Mouse (Mus musculus): ENCODE data around the gene Tcf7l1. TPM values are rescaled to one million over a fixed set of nuclear protein-coding genes. Genes with fewer than 3 reads are reported as not detected.

The Tcf7l1 gene
- polyA plus RNA-seq, 1 experiment from 2014 or later, result 17.5 TPM

DNA sequence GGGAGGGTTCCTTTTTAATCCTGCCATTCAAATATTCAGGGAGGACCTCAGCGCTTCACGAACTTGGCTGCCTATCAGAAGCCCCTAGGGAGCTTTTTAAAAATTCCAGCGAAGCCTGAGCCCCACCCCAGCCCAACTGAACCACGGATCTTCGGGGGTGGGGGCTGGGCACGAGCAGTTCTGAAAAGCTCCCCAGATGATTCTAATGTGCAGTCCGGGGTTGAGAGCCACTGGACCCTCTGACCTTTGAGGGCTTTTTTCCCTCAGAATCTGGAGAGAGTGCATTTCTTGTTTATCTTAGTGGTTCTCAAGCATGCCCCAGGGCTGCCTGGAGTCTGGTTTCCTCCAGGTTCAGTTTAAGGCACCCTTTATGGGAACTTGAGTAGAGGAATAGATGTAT is 27.4 kb downstream of the Tcf7l1 start:
- H3K4me1 ChIP-seq (ENCODE audit: insufficient read depth, low read depth, low read length), result peaks cover 9% of the 10 kb centered on the region; the same call in 1 of the 2 replicates
- WGBS, result 15% methylated on average over 7 of the region's 7 CpGs
- ATAC-seq (no peak), DNase-seq (ENCODE audit: low spot score) (no peak)
- no peak overlapping the region for H3K4me2 ChIP-seq (replicated peaks; ENCODE audit: low read depth, low read length)
- H3K9ac ChIP-seq (replicated peaks; ENCODE audit: low read depth), result no peak overlapping the region
- TF ChIP-seq CTCF (IDR thresholded peaks at IDR 0.05), result no peak
- TF ChIP-seq EP300 (IDR thresholded peaks at IDR 0.05), result no peak
- no peaks in the 10 kb centered on the region for H3K36me3 ChIP-seq (ENCODE audit: insufficient read depth, low read length)
- no peak overlapping the region for H3K4me3 ChIP-seq (ENCODE audit: low read depth, low read length)
- no peaks in the 10 kb centered on the region for H3K27me3 ChIP-seq (replicated peaks; ENCODE audit: insufficient read depth, low read length)
- H3K27ac ChIP-seq (ENCODE audit: low read length), result no peak overlapping the region
- no peaks in the 10 kb centered on the region for H3K9me3 ChIP-seq (ENCODE audit: low read length)

- DNase-seq (ENCODE audit: low spot score) (no peak), ATAC-seq (peak; percentile 19; the same call in 1 of the 2 replicates)
- H3K4me2 ChIP-seq (replicated peaks; ENCODE audit: low read depth, low read length), result no peak overlapping the region
- H3K36me3 ChIP-seq (ENCODE audit: insufficient read depth, low read length), result no peaks in the 10 kb centered on the region
- 55% methylated on average over 10 of the region's 10 CpGs for WGBS
- no peaks in the 10 kb centered on the region for H3K27me3 ChIP-seq (replicated peaks; ENCODE audit: insufficient read depth, low read length)
- peaks cover 13% of the 10 kb centered on the region for H3K4me1 ChIP-seq (ENCODE audit: insufficient read depth, low read depth, low read length)
- no peak overlapping the region for H3K27ac ChIP-seq (ENCODE audit: low read length)
- peak; percentile 42 for TF ChIP-seq CTCF (IDR thresholded peaks at IDR 0.05)
- TF ChIP-seq EP300 (IDR thresholded peaks at IDR 0.05), result no peak
- H3K9ac ChIP-seq (replicated peaks; ENCODE audit: low read depth), result no peak overlapping the region
- H3K9me3 ChIP-seq (ENCODE audit: low read length), result no peaks in the 10 kb centered on the region
- no peak overlapping the region for H3K4me3 ChIP-seq (ENCODE audit: low read depth, low read length)
These were observed 30.6 kb downstream of the Tcf7l1 start for GRCm38 (mm10) chr6:72758239-72759017.

DNA sequence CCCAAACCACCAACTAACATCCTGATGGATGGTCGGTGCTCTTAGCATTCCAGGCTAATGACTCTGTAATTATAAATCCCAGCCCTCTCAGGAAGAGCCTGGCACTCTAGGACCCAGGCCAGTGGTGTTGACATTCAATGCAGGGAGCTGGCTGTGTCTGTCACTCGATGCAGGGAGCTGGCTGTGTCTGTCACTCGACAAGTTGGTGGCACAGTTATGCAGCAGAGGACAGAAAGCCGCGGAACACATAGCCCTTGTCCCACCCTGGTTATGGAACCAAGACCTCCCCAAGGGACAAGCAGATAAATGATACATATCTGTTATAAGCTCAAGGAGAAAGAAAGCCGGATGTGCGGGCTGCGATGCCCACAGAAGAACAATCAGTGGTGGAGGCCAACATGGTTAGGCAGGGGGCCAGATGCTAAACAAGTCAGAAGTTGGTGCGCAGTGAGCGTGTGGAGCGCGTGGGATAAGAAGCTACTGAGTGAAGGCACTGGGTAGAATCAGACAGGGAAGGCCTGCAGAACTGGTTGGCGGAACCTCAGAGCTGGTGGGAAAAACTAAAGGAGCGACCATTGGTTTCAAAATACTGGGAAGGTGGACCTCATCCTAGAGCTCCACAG is 33.7 kb downstream of the Tcf7l1 start:
- Histone ChIP-seq H3K9me3 (ENCODE audit: low read length) (no peaks in the 10 kb centered on the region), H3K27ac (ENCODE audit: low read length) (no peak overlapping the region), H3K4me2 (replicated peaks; ENCODE audit: low read depth, low read length) (no peak overlapping the region), H3K9ac (replicated peaks; ENCODE audit: low read depth) (no peak overlapping the region), H3K4me1 (ENCODE audit: insufficient read depth, low read depth, low read length) (peaks cover 4% of the 10 kb centered on the region), H3K36me3 (ENCODE audit: insufficient read depth, low read length) (no peaks in the 10 kb centered on the region), H3K4me3 (ENCODE audit: low read depth, low read length) (no peak overlapping the region), H3K27me3 (replicated peaks; ENCODE audit: insufficient read depth, low read length) (no peaks in the 10 kb centered on the region)
- WGBS, result 40% methylated on average over 14 of the region's 14 CpGs
- TF ChIP-seq CTCF (IDR thresholded peaks at IDR 0.05) (no peak), EP300 (IDR thresholded peaks at IDR 0.05) (no peak)
- DNase-seq (ENCODE audit: low spot score) (no peak), ATAC-seq (peak; percentile 35; the same call in 1 of the 2 replicates)

- peaks cover 5% of the 10 kb centered on the region for H3K4me1 ChIP-seq (ENCODE audit: insufficient read depth, low read depth, low read length)
- H3K9ac ChIP-seq (replicated peaks; ENCODE audit: low read depth), result no peak overlapping the region
- no peak overlapping the region for H3K4me2 ChIP-seq (replicated peaks; ENCODE audit: low read depth, low read length)
- no peaks in the 10 kb centered on the region for H3K27me3 ChIP-seq (replicated peaks; ENCODE audit: insufficient read depth, low read length)
- no peaks in the 10 kb centered on the region for H3K36me3 ChIP-seq (ENCODE audit: insufficient read depth, low read length)
- TF ChIP-seq EP300 (IDR thresholded peaks at IDR 0.05) (no peak), CTCF (IDR thresholded peaks at IDR 0.05) (no peak)
- ATAC-seq (no peak), DNase-seq (ENCODE audit: low spot score) (no peak)
- no peaks in the 10 kb centered on the region for H3K9me3 ChIP-seq (ENCODE audit: low read length)
- WGBS, result 42% methylated on average over 9 of the region's 9 CpGs
- H3K27ac ChIP-seq (ENCODE audit: low read length), result no peak overlapping the region
- H3K4me3 ChIP-seq (ENCODE audit: low read depth, low read length), result no peak overlapping the region
These were observed 34.8 kb downstream of the Tcf7l1 start for GRCm38 (mm10) chr6:72754215-72754614.

DNA sequence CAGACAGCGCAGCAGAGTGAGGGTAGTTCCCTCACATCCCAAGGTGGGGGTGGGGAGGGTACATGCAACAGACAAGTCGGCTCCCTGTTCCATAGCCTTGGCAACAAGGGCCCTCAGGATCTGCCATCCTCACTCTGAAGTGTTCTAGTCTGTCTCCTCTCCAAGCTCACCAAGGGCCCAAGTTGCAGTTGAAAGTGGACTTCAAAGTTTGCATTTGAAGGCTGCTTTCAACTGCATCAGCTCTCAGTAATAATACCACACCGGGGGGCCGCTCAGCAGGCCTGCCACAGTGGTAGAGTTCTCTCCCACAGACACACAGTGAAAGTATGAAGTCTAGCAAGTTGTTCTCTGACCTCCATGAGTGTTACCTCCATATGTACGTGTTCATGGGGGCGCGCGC is 35.3 kb downstream of the Tcf7l1 start:
- Histone ChIP-seq H3K9me3 (ENCODE audit: low read length) (no peaks in the 10 kb centered on the region), H3K4me2 (replicated peaks; ENCODE audit: low read depth, low read length) (no peak overlapping the region), H3K4me1 (ENCODE audit: insufficient read depth, low read depth, low read length) (peaks cover 7% of the 10 kb centered on the region), H3K9ac (replicated peaks; ENCODE audit: low read depth) (no peak overlapping the region), H3K36me3 (ENCODE audit: insufficient read depth, low read length) (no peaks in the 10 kb centered on the region), H3K4me3 (ENCODE audit: low read depth, low read length) (no peak overlapping the region), H3K27ac (ENCODE audit: low read length) (no peak overlapping the region), H3K27me3 (replicated peaks; ENCODE audit: insufficient read depth, low read length) (no peaks in the 10 kb centered on the region)
- 91% methylated on average over 8 of the region's 8 CpGs for WGBS
- DNase-seq (ENCODE audit: low spot score), result no peak
- TF ChIP-seq CTCF (IDR thresholded peaks at IDR 0.05) (no peak), EP300 (IDR thresholded peaks at IDR 0.05) (no peak)
- ATAC-seq, result no peak

DNA sequence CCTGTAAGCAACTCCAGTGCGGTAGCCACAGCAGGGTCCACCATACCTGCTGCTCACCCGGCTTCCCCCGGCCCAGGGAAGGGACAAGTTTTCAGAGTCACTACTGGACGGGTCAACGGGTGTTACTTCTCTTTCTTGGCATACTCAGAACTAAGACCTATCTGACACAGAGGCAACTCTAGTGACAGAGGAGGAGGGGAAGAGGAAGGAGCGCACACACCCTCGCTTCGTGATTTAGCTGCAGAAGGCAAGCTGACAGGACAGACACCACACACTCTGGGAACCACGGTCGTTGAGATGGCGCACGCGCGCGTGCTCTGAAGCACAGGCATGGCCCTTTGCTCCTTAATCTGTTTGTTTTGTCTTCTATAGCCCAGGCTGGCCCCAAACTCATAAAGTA is 36.2 kb downstream of the Tcf7l1 start:
- Histone ChIP-seq H3K4me1 (ENCODE audit: insufficient read depth, low read depth, low read length) (peaks cover 13% of the 10 kb centered on the region), H3K4me3 (ENCODE audit: low read depth, low read length) (no peak overlapping the region), H3K9me3 (ENCODE audit: low read length) (no peaks in the 10 kb centered on the region), H3K4me2 (replicated peaks; ENCODE audit: low read depth, low read length) (no peak overlapping the region), H3K27me3 (replicated peaks; ENCODE audit: insufficient read depth, low read length) (no peaks in the 10 kb centered on the region), H3K27ac (ENCODE audit: low read length) (no peak overlapping the region), H3K36me3 (ENCODE audit: insufficient read depth, low read length) (no peaks in the 10 kb centered on the region), H3K9ac (replicated peaks; ENCODE audit: low read depth) (no peak overlapping the region)
- no peak for DNase-seq (ENCODE audit: low spot score)
- 77% methylated on average over 15 of the region's 15 CpGs for WGBS
- ATAC-seq, result no peak
- TF ChIP-seq EP300 (IDR thresholded peaks at IDR 0.05) (no peak), CTCF (IDR thresholded peaks at IDR 0.05) (no peak)
